Mouse (Mus musculus) left cerebral cortex, postnatal 36 days (tissue): Measurements from ENCODE around the gene Kalrn. TPM values are rescaled to one million over a fixed set of nuclear protein-coding genes. Genes with fewer than 3 reads are reported as not detected.

Experiments used
- DNase-seq, 2 experiments: peaks; one replicate each; pipeline ENCODE4 v3.0.0; 2021 to 2022; ENCODE audit warnings: low spot score in 2 of 2, mixed read lengths in 1 of 2
- intact Hi-C: fragments of 180-260 bp; cut with DNase I; formaldehyde crosslinking; loops from one replicate; pipeline ENCODE4 v1.15.1; 2025
- total RNA-seq, 2 experiments: library from RNA; stranded (reverse); gene quantifications; 2 replicates each; pipeline ENCODE4 v1.2.3; 2021

Gene Kalrn
- total RNA-seq, result 100 to 1,000 TPM; 564 to 585 TPM

- peak; percentile 88 to 91 for DNase-seq
- intact Hi-C loops, result loop anchor here (2.0 to 5.0 kb wide), 3 partner anchors 40 to 226 kb away; no protein-coding TSS in a partner anchor
Observed at GRCm38 (mm10) chr16:34573151-34573802, at the start of gene Kalrn. Gene Kalrn (minus strand): TSS chr16:34573532.

- intact Hi-C loops, result no loop called here
- no peak for DNase-seq
Observed at GRCm38 (mm10) chr16:34614021-34614420, 40.7 kb upstream of the Kalrn start.

- intact Hi-C loops, result no loop called here
- DNase-seq, result no peak
Observed at GRCm38 (mm10) chr16:34610137-34610536, 36.8 kb upstream of the Kalrn start.

GRCm38 (mm10) chr16:34605679-34606078, 32.3 kb upstream of the Kalrn start:
- intact Hi-C loops, result no loop called here
- no peak for DNase-seq

GRCm38 (mm10) chr16:34603854-34604253, 30.5 kb upstream of the Kalrn start:
- DNase-seq, result no peak
- intact Hi-C loops, result no loop called here

GRCm38 (mm10) chr16:34603076-34603475, 29.7 kb upstream of the Kalrn start:
- DNase-seq, result no peak
- intact Hi-C loops, result no loop called here

- DNase-seq, result no peak
- intact Hi-C loops, result no loop called here
Observed at GRCm38 (mm10) chr16:34601954-34602353, 28.6 kb upstream of the Kalrn start.

GRCm38 (mm10) chr16:34595294-34595693, 22.0 kb upstream of the Kalrn start:
- DNase-seq, result no peak
- intact Hi-C loops, result no loop called here

GRCm38 (mm10) chr16:34594597-34595262, 21.4 kb upstream of the Kalrn start:
- no peak for DNase-seq
- intact Hi-C loops, result no loop called here

- intact Hi-C loops, result no loop called here
Observed at GRCm38 (mm10) chr16:34592696-34593095, 19.4 kb upstream of the Kalrn start.

GRCm38 (mm10) chr16:34591934-34592333, 18.6 kb upstream of the Kalrn start:
- intact Hi-C loops, result no loop called here
- no peak for DNase-seq

More at GRCm38 (mm10) chr16:34592696-34593095, 19.4 kb upstream of the Kalrn start:
- no peak for DNase-seq

GRCm38 (mm10) chr16:34579671-34580326, 6.5 kb upstream of the Kalrn start:
- intact Hi-C loops, result no loop called here
- DNase-seq, result no peak

- no peak for DNase-seq
- intact Hi-C loops, result loop anchor here (2.0 to 5.0 kb wide), 3 partner anchors 41 to 227 kb away; no protein-coding TSS in a partner anchor
Observed at GRCm38 (mm10) chr16:34573856-34574491, 642 bp upstream of the Kalrn start.

GRCm38 (mm10) chr16:34572406-34573150, 754 bp downstream of the Kalrn start:
- intact Hi-C loops, result loop anchor here (2.0 to 5.0 kb wide), 3 partner anchors 40 to 225 kb away; no protein-coding TSS in a partner anchor

GRCm38 (mm10) chr16:34571931-34572405, 1.4 kb downstream of the Kalrn start:
- DNase-seq, result no peak
- intact Hi-C loops, result loop anchor here (2.0 to 5.0 kb wide), 3 partner anchors 39 to 225 kb away; no protein-coding TSS in a partner anchor

More at GRCm38 (mm10) chr16:34572406-34573150, 754 bp downstream of the Kalrn start:
- peak; percentile 46 to 61 for DNase-seq

GRCm38 (mm10) chr16:34569897-34570296, 3.4 kb downstream of the Kalrn start:
- intact Hi-C loops, result loop anchor here (2.0 to 5.0 kb wide), 3 partner anchors 62 to 223 kb away; no protein-coding TSS in a partner anchor
- no peak for DNase-seq

GRCm38 (mm10) chr16:34568831-34569230, 4.5 kb downstream of the Kalrn start:
- intact Hi-C loops, result loop anchor here (2.0 kb wide), 1 partner anchor 98 kb away; no protein-coding TSS in a partner anchor
- peak in 1 of 2 experiments; percentile 39 for DNase-seq

- intact Hi-C loops, result no loop called here
- peak; percentile 44 to 49 for DNase-seq
Observed at GRCm38 (mm10) chr16:34563593-34564280, 9.6 kb downstream of the Kalrn start.
